Mouse (Mus musculus) thymus, postnatal 10 days (tissue): Measurements from ENCODE around the gene Mosmo.

Experiments used
- DNase-seq, 2 experiments: peaks; one replicate each; pipeline ENCODE4 v3.0.0; 2021; ENCODE audit warnings: low spot score in 2 of 2

The Mosmo gene

GRCm38 (mm10) chr7:120771389-120771788 is 94.0 kb downstream of the Mosmo start:
- DNase-seq: no peak

GRCm38 (mm10) chr7:120778012-120778411 is 100.6 kb downstream of the Mosmo start:
- DNase-seq: no peak
